Mouse (Mus musculus): ENCODE results near the gene Mup14. TPM values are rescaled to one million over a fixed set of nuclear protein-coding genes. Genes with fewer than 3 reads are reported as not detected.
"Not testable (repeated sequence)": the region's sequence is repeated elsewhere in the genome, so short reads cannot be mapped to it uniquely, and the experiment has no call there.

Mup14 gene
- not detected in 2 replicates for polyA plus RNA-seq (2015; fragmentation: Nextera tagmentation; extraction: Ambion mirVana)

GRCm38 (mm10) chr4:61303900-61304299 lies at the start of gene Mup14:
Gene Mup14 (minus strand): TSS chr4:61304000.
- H3K36me3 ChIP-seq; H3K4me2 ChIP-seq; H3K9me3 ChIP-seq (replicated peaks); H3K27me3 ChIP-seq; H3K9ac ChIP-seq; H3K4me1 ChIP-seq; H3K27ac ChIP-seq; ATAC-seq (replicated peaks; ENCODE audit: low FRiP score); H3K4me3 ChIP-seq (replicated peaks): not testable (repeated sequence)
- 84% methylated on average over 6 of the region's 6 CpGs for WGBS

- ATAC-seq (replicated peaks; ENCODE audit: low FRiP score); H3K4me2 ChIP-seq; H3K27ac ChIP-seq; H3K9ac ChIP-seq; H3K36me3 ChIP-seq; H3K27me3 ChIP-seq; H3K4me1 ChIP-seq; H3K4me3 ChIP-seq (replicated peaks); H3K9me3 ChIP-seq (replicated peaks): not testable (repeated sequence)
- 58% methylated on average over 3 of the region's 5 CpGs for WGBS
Measured at GRCm38 (mm10) chr4:61338108-61338507, 34.3 kb upstream of the Mup14 start.

Other genes starting within 250 kb of the Mup14 start
- not detected in 2 replicates for gene Mup13, start 75.7 kb downstream of the Mup14 start, polyA plus RNA-seq (2015; fragmentation: Nextera tagmentation; extraction: Ambion mirVana)
- not detected in 2 replicates for gene Mup15, start 135.7 kb upstream of the Mup14 start, polyA plus RNA-seq (2015; fragmentation: Nextera tagmentation; extraction: Ambion mirVana)
- not detected in 2 replicates for gene Mup16, start 215.5 kb upstream of the Mup14 start, polyA plus RNA-seq (2015; fragmentation: Nextera tagmentation; extraction: Ambion mirVana)

Data from kidney, embryonic 15.5 days (tissue).